Mouse (Mus musculus) brown adipose tissue, adult 24 weeks (tissue): Measurements from ENCODE around the gene Sec31b. TPM values are rescaled to one million over a fixed set of nuclear protein-coding genes. Genes with fewer than 3 reads are reported as not detected.

Experiments used
- H3K27ac ChIP-seq: fragments of 200-500 bp; replicated peaks from 2 replicates; pipeline ENCODE4 v1.5.1; 2012; ENCODE audit warnings: low read depth, mild to moderate bottlenecking, low read length
- H3K4me1 ChIP-seq: fragments of 200-500 bp; 2 replicates; pipeline ENCODE4 v1.6.1; 2012; ENCODE audit warnings: low read length, mixed read lengths; ENCODE audit not compliant: control insufficient read depth, insufficient read depth, insufficient read length
- H3K4me3 ChIP-seq: fragments of 200-500 bp; 2 replicates; pipeline ENCODE4 v1.5.1; 2012; ENCODE audit warnings: low read depth, mild to moderate bottlenecking, low read length, moderate library complexity; ENCODE audit not compliant: insufficient read depth
- polyA plus RNA-seq: library from polyadenylated mRNA; stranded (reverse); fragments of >200 nt; gene quantifications from 2 replicates; pipeline ENCODE4 v1.2.4, GENCODE M21; 2012; ENCODE audit not compliant: missing spikeins, insufficient read depth, insufficient read length

Gene Sec31b
- polyA plus RNA-seq, result 4.6 and 5.7 TPM in 2 replicates

- Histone ChIP-seq H3K27ac (peak within 1 kb of the TSS; percentile 86), H3K4me1 (no peaks in the 10 kb centered on the region), H3K4me3 (peak within 1 kb of the TSS; percentile 80)
These were observed at the start of gene Sec31b for GRCm38 (mm10) chr19:44545321-44546041. TSS of gene Sec31b (minus strand) at chr19:44545864.

DNA sequence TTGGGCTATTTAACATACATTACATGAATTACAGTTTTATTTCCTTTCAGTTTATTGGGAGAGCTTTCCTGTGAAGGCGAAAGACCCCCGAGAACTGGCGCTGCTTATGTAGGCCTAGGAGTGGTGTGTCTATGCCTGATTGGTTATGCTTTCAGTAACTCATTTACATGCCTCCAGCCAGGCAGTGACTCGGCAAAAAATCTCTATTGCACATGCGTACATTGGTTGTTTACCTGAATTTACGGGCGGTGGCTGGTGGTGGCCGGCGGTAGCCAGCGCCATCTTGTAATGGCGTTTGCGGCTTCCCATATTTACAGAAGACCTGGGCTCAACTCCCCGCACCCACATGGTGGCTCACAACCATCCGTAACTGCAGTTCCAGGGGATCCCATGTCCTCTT, 48.5 kb upstream of the Sec31b start:
- no peak overlapping the region for H3K27ac ChIP-seq
- no peaks in the 10 kb centered on the region for H3K4me1 ChIP-seq
- H3K4me3 ChIP-seq, result no peak overlapping the region

- no peak overlapping the region for H3K4me3 ChIP-seq
- no peak overlapping the region for H3K27ac ChIP-seq
- H3K4me1 ChIP-seq, result no peaks in the 10 kb centered on the region
These were observed 46.0 kb upstream of the Sec31b start for GRCm38 (mm10) chr19:44591638-44592037.

- Histone ChIP-seq H3K4me1 (no peaks in the 10 kb centered on the region), H3K4me3 (no peak overlapping the region), H3K27ac (no peak overlapping the region)
These were observed 45.3 kb upstream of the Sec31b start for GRCm38 (mm10) chr19:44590992-44591391.

DNA sequence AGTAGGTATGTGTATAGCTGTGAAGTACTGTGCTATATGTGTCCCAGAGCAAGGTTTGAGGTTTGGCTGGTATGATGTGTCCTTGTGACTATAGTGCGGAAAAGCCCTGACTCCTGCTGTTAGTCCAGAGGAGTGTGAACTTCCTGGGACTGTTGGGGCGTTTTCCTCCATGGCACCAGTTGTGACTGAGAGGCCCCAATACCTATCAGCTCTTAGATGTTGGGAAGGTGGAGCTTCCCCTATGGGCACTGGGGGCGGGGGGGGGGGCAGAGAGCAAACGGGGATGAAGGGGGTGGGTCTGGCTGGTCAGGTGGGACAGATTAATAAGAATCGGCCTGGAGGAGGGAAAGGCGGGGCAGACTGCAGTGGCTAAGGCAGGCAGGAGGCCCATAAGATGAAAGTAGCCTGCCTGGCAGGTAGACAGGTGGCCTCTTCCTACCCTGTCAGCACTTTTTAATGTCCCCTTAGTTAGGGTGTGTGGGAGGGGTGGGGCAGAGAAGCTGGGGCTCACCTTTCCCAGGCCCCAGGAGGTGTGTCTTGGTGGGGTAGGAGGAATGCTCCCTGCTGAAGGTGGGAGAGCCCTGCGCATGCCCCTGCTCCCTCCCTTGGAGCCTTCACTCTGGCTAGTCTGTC, 44.0 kb upstream of the Sec31b start:
- Histone ChIP-seq H3K4me1 (no peaks in the 10 kb centered on the region), H3K27ac (no peak overlapping the region), H3K4me3 (no peak overlapping the region)

DNA sequence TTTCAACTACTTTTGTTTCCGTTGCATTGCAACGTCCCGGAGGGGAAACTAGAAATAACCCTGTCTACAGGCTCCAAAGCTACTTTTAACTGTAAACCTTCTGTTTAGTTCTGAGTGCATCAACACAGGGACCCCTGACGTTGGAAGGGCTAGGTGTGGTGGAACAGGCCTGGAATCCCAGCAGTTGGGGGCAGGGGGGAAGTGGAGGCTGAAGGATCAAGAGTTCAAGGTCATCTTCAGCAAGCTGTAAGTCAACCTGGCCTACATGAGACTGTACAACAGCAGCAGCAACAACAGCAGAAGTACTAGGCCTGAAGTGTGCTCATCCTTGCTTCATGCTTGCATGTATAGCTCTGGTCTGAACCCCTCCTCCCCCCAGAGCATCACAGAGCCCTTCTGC, 42.4 kb upstream of the Sec31b start:
- no peak overlapping the region for H3K4me3 ChIP-seq

DNA sequence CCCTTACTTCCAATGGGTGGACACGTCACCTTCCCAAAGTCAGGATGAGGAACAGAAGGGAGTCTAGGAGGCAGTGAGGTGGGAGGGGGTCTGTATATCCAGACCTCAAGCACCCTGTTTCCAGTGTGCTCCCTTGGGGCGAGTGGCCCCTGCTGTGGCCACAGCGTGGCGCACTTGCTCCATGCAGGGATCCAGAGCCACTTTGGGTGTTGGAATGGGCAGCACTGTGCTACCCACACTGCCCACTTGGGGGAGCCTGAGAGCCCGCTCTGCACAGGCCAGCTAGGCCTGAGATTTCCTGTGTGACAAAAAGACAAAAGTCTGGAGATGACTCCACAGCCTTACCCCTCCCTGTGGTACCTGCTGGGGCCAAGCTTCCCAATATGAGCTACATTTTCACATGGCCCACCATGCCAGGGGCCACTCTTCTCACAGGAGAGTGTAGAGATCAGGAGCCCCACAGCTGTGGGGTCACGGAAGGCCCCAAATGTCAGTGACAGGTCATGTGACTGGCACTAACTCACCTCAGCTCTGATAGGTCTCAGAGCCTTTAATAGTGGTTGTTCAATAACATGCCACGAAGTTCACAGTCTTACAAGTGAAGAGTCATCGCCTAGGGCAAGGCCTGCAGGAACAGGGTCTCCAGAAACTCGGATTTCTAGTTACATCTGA, 37.1 kb upstream of the Sec31b start:
- no peaks in the 10 kb centered on the region for H3K4me1 ChIP-seq
- H3K4me3 ChIP-seq, result no peak overlapping the region

More for the DNA sequence above, 42.4 kb upstream of the Sec31b start:
- no peaks in the 10 kb centered on the region for H3K4me1 ChIP-seq
- H3K27ac ChIP-seq, result no peak overlapping the region

DNA sequence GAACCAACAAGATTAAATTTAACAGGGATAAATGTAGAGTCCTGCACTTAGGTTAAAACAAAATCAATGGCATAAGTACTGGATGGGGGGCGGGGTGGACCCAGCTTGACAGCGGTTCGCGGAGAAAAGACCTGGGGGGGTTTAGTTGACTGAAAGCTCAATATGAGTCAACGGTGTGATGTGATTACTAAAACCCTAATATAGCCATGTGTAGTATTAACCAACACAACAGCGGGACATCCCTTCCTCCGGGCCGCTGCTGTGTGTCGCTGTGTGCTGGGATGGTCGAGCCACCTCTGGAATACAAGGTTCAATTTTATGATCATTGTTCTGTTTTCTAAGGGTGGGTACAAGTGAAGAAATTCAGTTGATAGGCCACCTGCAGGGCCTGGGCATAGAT, 36.4 kb upstream of the Sec31b start:
- no peak overlapping the region for H3K4me3 ChIP-seq
- no peak overlapping the region for H3K27ac ChIP-seq
- H3K4me1 ChIP-seq, result no peaks in the 10 kb centered on the region

More for the DNA sequence above, 37.1 kb upstream of the Sec31b start:
- H3K27ac ChIP-seq, result no peak overlapping the region

DNA sequence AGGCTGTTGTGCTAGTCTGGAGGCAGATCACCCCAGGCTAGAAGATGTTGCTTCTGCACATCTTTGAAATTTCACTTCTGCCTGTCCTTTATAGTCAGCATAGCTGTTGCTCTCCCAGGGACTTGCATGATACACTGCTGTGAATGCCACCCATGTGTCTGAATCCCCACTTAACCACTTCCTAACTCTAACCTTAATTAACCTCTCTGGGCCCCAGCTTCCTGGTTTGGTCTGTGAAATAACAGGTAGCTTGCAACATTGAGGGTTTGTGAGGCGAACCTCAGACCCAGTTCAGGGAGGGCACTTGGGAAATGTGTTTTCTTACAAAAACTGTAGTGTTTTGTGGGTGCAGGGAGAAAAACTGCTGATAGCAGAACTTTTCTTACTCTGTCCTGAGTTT, 32.4 kb upstream of the Sec31b start:
- Histone ChIP-seq H3K4me3 (no peak overlapping the region), H3K27ac (no peak overlapping the region), H3K4me1 (no peaks in the 10 kb centered on the region)

DNA sequence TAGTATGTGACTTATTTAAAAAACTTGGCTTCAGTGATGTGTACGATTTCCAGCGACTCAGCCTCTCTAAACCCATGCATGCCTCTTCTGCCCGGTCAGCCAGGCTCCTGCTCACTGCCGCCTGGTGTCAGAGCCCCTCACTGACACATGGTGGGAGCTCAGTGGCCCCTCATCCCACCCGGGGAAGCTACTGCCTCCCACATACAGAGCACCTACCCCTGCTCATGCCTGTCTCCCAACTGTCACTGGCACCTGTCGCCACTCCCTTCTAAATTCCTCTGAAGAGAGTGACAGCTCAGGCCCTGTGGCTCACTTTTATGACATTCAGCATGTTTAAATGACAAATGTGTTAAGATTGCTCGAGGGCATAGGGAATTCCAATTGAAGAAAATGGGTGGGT, 30.6 kb upstream of the Sec31b start:
- Histone ChIP-seq H3K4me1 (no peaks in the 10 kb centered on the region), H3K27ac (no peak overlapping the region), H3K4me3 (no peak overlapping the region)

DNA sequence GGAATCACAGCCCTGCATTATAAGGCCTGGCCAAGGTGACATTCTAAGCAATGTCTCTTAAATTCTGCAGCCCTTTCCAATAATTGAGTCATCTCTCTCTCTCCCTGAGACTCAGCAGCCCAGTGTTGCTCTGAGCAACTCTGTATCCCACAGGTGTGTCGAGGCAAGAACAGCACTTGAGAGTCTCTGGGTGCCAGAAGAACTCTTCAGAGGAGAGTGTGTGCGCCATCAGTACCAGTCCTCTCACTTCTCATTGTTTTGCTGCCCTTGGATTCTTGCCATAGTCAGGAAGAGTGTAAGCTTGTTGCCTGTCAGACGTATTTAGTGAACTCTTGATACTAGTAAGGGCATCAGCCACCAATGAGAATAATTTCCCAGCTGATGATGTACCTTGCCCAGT, 22.1 kb upstream of the Sec31b start:
- H3K27ac ChIP-seq, result no peak overlapping the region
- no peak overlapping the region for H3K4me3 ChIP-seq
- peaks cover 3% of the 10 kb centered on the region; the same call in 1 of the 2 replicates for H3K4me1 ChIP-seq

- H3K4me1 ChIP-seq, result peaks cover 3% of the 10 kb centered on the region; the same call in 1 of the 2 replicates
- H3K27ac ChIP-seq, result no peak overlapping the region
- H3K4me3 ChIP-seq, result no peak overlapping the region; the same call in 1 of the 2 replicates
These were observed 18.3 kb upstream of the Sec31b start for GRCm38 (mm10) chr19:44564006-44564405.

DNA sequence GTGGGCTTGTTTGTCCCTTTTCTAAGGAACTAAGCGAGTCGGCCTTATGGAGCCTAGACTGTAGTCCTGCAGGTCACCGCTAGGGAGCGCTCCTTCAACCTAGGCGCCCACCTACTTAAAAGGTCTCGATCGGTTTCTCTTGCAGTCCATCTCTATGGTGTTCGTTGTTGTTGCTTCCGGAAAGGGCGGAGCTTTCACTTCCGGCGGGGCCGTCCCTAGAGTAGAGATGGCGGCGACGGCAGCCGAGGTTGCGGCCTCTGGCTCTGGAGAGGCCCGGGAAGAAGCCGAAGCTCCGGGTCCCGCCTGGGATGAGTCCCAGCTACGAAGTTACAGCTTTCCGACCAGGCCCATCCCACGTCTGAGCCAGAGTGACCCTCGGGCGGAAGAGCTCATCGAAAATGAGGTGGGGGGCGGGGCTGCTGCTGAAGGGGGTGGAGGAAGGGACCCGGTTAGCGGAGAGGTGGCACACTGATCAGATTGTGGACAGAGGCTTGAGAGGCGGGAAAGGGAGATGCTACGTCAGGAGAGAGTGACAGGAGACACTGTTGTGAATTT, 17.1 kb upstream of the Sec31b start, which contains the start of gene Hif1an:
Gene Hif1an, plus strand, starts transcription at position 199 of the 555 bp plus-strand sequence.
- peak within 1 kb of the TSS; percentile 86 for H3K4me3 ChIP-seq
- H3K4me1 ChIP-seq, result peaks cover 3% of the 10 kb centered on the region; the same call in 1 of the 2 replicates
- peak within 1 kb of the TSS; percentile 86 for H3K27ac ChIP-seq

GRCm38 (mm10) chr19:44554861-44555590, 9.4 kb upstream of the Sec31b start, which contains the start of gene Ndufb8:
TSS of gene Ndufb8 (minus strand) at chr19:44555440.
- Histone ChIP-seq H3K4me3 (peak within 1 kb of the TSS; percentile 76), H3K27ac (peak within 1 kb of the TSS; percentile 95), H3K4me1 (peaks cover 7% of the 10 kb centered on the region)
